In the genomic region with DNA sequence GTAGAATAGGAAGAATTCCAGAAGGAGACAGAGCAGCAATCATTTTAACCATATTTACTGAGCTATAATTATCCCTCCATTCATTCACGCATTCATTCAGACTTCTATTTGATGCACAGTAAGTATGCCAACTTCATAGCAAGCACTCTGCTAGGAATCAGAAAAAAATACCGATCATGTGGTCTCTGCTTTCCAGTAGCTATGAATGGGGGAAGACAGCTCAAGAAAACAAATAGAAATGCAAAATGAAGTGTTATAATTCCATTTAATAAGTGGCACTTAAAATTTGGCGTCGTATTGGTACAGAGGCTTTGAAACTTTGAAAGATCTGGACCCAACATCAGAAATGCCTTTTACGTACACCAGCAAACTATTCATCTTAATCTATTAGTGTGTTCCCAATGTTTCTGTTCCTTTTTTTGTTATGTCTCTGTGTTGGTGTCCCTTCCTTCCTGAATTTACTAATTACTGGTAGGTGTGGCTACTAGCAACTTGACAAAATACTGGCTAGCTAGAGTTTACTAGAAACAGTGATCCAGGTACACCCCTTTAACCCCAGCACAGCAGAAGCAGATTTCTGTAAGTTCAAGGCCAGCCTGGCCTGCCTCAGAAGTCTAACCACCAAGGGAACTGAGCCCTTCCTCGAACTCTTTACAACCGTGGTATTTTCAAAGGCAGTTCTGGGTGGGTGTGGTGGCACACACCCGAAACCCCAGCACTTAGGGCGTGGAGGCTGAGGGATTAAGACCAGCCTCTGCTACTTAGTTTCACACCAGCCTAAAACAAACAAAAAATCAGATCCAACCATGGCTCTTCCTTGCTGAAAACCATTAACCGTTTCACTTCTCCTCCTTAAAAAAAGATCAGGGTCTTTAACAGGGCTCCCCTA, we compare ENCODE assay signal across 8 mouse cellular contexts. TPM values are rescaled to one million over a fixed set of nuclear protein-coding genes. Genes with fewer than 3 reads are reported as not detected.
DNase-seq lines count a peak whose midpoint lies in the region; ATAC-seq and TF ChIP-seq lines count a peak whose summit lies in the region.

No protein-coding gene starts in this region.

- H3K4me2 ChIP-seq in lung, embryonic 14.5 days = peak overlapping the region; percentile 62
- H3K4me2 ChIP-seq in limb, embryonic 14.5 days (replicated peaks; ENCODE audit: low read depth, low read length, severe bottlenecking) = peak overlapping the region; percentile 68
- peak overlapping the region; percentile 75 for H3K4me2 ChIP-seq in neural tube, embryonic 14.5 days (ENCODE audit: low read depth, low read length)

- peaks cover 19% of the 10 kb centered on the region for H3K27me3 ChIP-seq in lung, embryonic 14.5 days (ENCODE audit: insufficient read depth, low read length)
- H3K27me3 ChIP-seq in erythroblast, embryonic 14.5 days (ENCODE audit: control insufficient read depth) = peaks cover 52% of the 10 kb centered on the region
- H3K27me3 ChIP-seq in limb, embryonic 14.5 days (ENCODE audit: control insufficient read depth, insufficient read depth, low read length) = peaks cover 22% of the 10 kb centered on the region; the same call in 1 of the 2 replicates
- no peaks in the 10 kb centered on the region for H3K27me3 ChIP-seq in neural tube, embryonic 14.5 days (ENCODE audit: control insufficient read depth, insufficient read depth, low read length)

- no peak overlapping the region for H3K27ac ChIP-seq in lung, embryonic 14.5 days (ENCODE audit: low read depth)
- no peak overlapping the region for H3K27ac ChIP-seq in limb, embryonic 14.5 days (replicated peaks; ENCODE audit: low read depth, low read length)
- H3K27ac ChIP-seq in neural tube, embryonic 14.5 days (ENCODE audit: low read depth, low read length) = no peak overlapping the region

- peak overlapping the region; percentile 95 for H3K4me3 ChIP-seq in lung, embryonic 14.5 days (ENCODE audit: low read depth, low read length)
- H3K4me3 ChIP-seq in erythroblast, embryonic 14.5 days (replicated peaks) = peak overlapping the region; percentile 90
- H3K4me3 ChIP-seq in limb, embryonic 14.5 days (replicated peaks; ENCODE audit: low read length) = peak overlapping the region; percentile 62
- H3K4me3 ChIP-seq in neural tube, embryonic 14.5 days (ENCODE audit: low read depth, low read length) = peak overlapping the region; percentile 63

- no peak for TF ChIP-seq CTCF in lung, embryonic 14.5 days (IDR thresholded peaks at IDR 0.05; ENCODE audit: low read depth)

- H3K9me3 ChIP-seq in lung, embryonic 14.5 days (ENCODE audit: low read depth, low read length) = no peaks in the 10 kb centered on the region
- peaks cover 7% of the 10 kb centered on the region for H3K9me3 ChIP-seq in erythroblast, embryonic 14.5 days (ENCODE audit: control insufficient read depth, low read length)
- H3K9me3 ChIP-seq in limb, embryonic 14.5 days (ENCODE audit: control insufficient read depth, low read length) = no peaks in the 10 kb centered on the region
- no peaks in the 10 kb centered on the region for H3K9me3 ChIP-seq in neural tube, embryonic 14.5 days (ENCODE audit: control insufficient read depth, low read length)

- H3K4me1 ChIP-seq in lung, embryonic 14.5 days (ENCODE audit: insufficient read depth) = peaks cover 17% of the 10 kb centered on the region
- H3K4me1 ChIP-seq in erythroblast, embryonic 14.5 days (ENCODE audit: control insufficient read depth) = peaks cover 50% of the 10 kb centered on the region
- peaks cover 23% of the 10 kb centered on the region for H3K4me1 ChIP-seq in limb, embryonic 14.5 days (ENCODE audit: control insufficient read depth, insufficient read depth, low read length)
- peaks cover 45% of the 10 kb centered on the region for H3K4me1 ChIP-seq in neural tube, embryonic 14.5 days (ENCODE audit: control insufficient read depth, insufficient read depth, low read length)

- ATAC-seq in lung, embryonic 14.5 days (ENCODE audit: insufficient read depth) = no peak
- no peak for ATAC-seq in limb, embryonic 14.5 days (ENCODE audit: low FRiP score, low read depth)
- no peak for ATAC-seq in neural tube, embryonic 14.5 days (ENCODE audit: low read depth)

- no peak for DNase-seq in lung, embryonic 14.5 days
- no peak for DNase-seq in lung, postnatal 25 days (ENCODE audit: low spot score)
- no peak for DNase-seq in limb, embryonic 14.5 days (ENCODE audit: low spot score)
- DNase-seq in gastrocnemius, adult 8-10 months (ENCODE audit: low spot score in 2 of 2) = no peak
- DNase-seq in right cerebral cortex, adult 2 months (ENCODE audit: low spot score in 2 of 2) = no peak
- DNase-seq in embryo, embryonic 10 days (ENCODE audit: low spot score) = no peak

- WGBS in lung, embryonic 14.5 days = 70% methylated on average over 10 of the region's 10 CpGs
- 71% methylated on average over 10 of the region's 10 CpGs for WGBS in limb, embryonic 14.5 days
- WGBS in neural tube, embryonic 14.5 days = 77% methylated on average over 10 of the region's 10 CpGs

- no peak for TF ChIP-seq POLR2A in limb, embryonic 14.5 days (IDR thresholded peaks at IDR 0.05; ENCODE audit: borderline replicate concordance, extremely low read depth, insufficient read depth, insufficient read length)

- H3K36me3 ChIP-seq in lung, embryonic 14.5 days (ENCODE audit: insufficient read depth) = no peaks in the 10 kb centered on the region
- peaks cover 28% of the 10 kb centered on the region for H3K36me3 ChIP-seq in erythroblast, embryonic 14.5 days (ENCODE audit: control insufficient read depth)
- H3K36me3 ChIP-seq in limb, embryonic 14.5 days (ENCODE audit: control insufficient read depth, insufficient read depth, low read length) = no peaks in the 10 kb centered on the region
- H3K36me3 ChIP-seq in neural tube, embryonic 14.5 days (ENCODE audit: control insufficient read depth, insufficient read depth, low read length) = no peaks in the 10 kb centered on the region

- H3K9ac ChIP-seq in lung, embryonic 14.5 days = no peak overlapping the region
- H3K9ac ChIP-seq in limb, embryonic 14.5 days (ENCODE audit: low read depth, low read length, severe bottlenecking) = no peak overlapping the region
- H3K9ac ChIP-seq in neural tube, embryonic 14.5 days (replicated peaks; ENCODE audit: low read depth, low read length) = no peak overlapping the region; the same call in 1 of the 2 replicates

RNA-seq across cellular contexts. Expression of gene Racgap1, which starts 0.8 kb away (rescaled TPM):
- polyA plus RNA-seq in lung, embryonic 14.5 days (2014; fragmentation: Nextera tagmentation; extraction: Ambion mirVana) = 153 and 157 TPM in 2 replicates
- 2.5 and 4.0 TPM in 2 replicates for polyA plus RNA-seq in erythroblast, embryonic 14.5 days (2012)
- 102 and 107 TPM in 2 replicates for polyA plus RNA-seq in limb, embryonic 14.5 days (2012; rRNA removed)
- polyA plus RNA-seq in limb, embryonic 14.5 days (2014; fragmentation: Nextera tagmentation; extraction: Ambion mirVana) = 82.1 and 92.4 TPM in 2 replicates
- polyA plus RNA-seq in neural tube, embryonic 14.5 days (2014; fragmentation: Nextera tagmentation; extraction: Ambion mirVana) = 45.9 and 65.6 TPM in 2 replicates
- 1 to 10 TPM in 2 of 4 experiments, under 1 TPM in 2; 0.31 to 2.4 (median 1.1) TPM for total RNA-seq in gastrocnemius, adult 8-10 months (2022)

RNA-seq across cellular contexts. Expression of gene Asic1, which starts 17.9 kb away (rescaled TPM):
- 0.54 and 0.83 TPM in 2 replicates for polyA plus RNA-seq in lung, embryonic 14.5 days (2014; fragmentation: Nextera tagmentation; extraction: Ambion mirVana)
- not detected in 2 replicates for polyA plus RNA-seq in erythroblast, embryonic 14.5 days (2012)
- polyA plus RNA-seq in limb, embryonic 14.5 days (2012; rRNA removed) = 3.4 TPM in 2 replicates
- polyA plus RNA-seq in limb, embryonic 14.5 days (2014; fragmentation: Nextera tagmentation; extraction: Ambion mirVana) = 1.4 and 1.9 TPM in 2 replicates
- 66.0 and 69.8 TPM in 2 replicates for polyA plus RNA-seq in neural tube, embryonic 14.5 days (2014; fragmentation: Nextera tagmentation; extraction: Ambion mirVana)
- total RNA-seq in gastrocnemius, adult 8-10 months (2022) = not detected

RNA-seq across cellular contexts. Expression of gene Smarcd1, which starts 49.7 kb away (rescaled TPM):
- polyA plus RNA-seq in lung, embryonic 14.5 days (2014; fragmentation: Nextera tagmentation; extraction: Ambion mirVana) = 52.5 and 63.5 TPM in 2 replicates
- polyA plus RNA-seq in erythroblast, embryonic 14.5 days (2012) = 1.9 and 2.0 TPM in 2 replicates
- polyA plus RNA-seq in limb, embryonic 14.5 days (2012; rRNA removed) = 77.1 and 93.5 TPM in 2 replicates
- polyA plus RNA-seq in limb, embryonic 14.5 days (2014; fragmentation: Nextera tagmentation; extraction: Ambion mirVana) = 41.9 and 49.2 TPM in 2 replicates
- polyA plus RNA-seq in neural tube, embryonic 14.5 days (2014; fragmentation: Nextera tagmentation; extraction: Ambion mirVana) = 110 TPM in 2 replicates
- total RNA-seq in gastrocnemius, adult 8-10 months (2022) = 1 to 10 TPM; 4.8 to 9.4 (median 7.2) TPM

RNA-seq across cellular contexts. Expression of gene Aqp6, which starts 51.0 kb away (rescaled TPM):
- polyA plus RNA-seq in lung, embryonic 14.5 days (2014; fragmentation: Nextera tagmentation; extraction: Ambion mirVana) = not detected in 2 replicates
- not detected in 2 replicates for polyA plus RNA-seq in erythroblast, embryonic 14.5 days (2012)
- 0.03 TPM in 1 of 2 replicates, not detected in the other for polyA plus RNA-seq in limb, embryonic 14.5 days (2012; rRNA removed)
- not detected in 2 replicates for polyA plus RNA-seq in limb, embryonic 14.5 days (2014; fragmentation: Nextera tagmentation; extraction: Ambion mirVana)
- polyA plus RNA-seq in neural tube, embryonic 14.5 days (2014; fragmentation: Nextera tagmentation; extraction: Ambion mirVana) = 1.4 and 1.6 TPM in 2 replicates
- not detected for total RNA-seq in gastrocnemius, adult 8-10 months (2022)

RNA-seq across cellular contexts. Expression of gene Gm17349, which starts 53.1 kb away (rescaled TPM):
- polyA plus RNA-seq in lung, embryonic 14.5 days (2014; fragmentation: Nextera tagmentation; extraction: Ambion mirVana) = not detected in 2 replicates
- 0.25 TPM in 1 of 2 replicates, not detected in the other for polyA plus RNA-seq in erythroblast, embryonic 14.5 days (2012)
- polyA plus RNA-seq in limb, embryonic 14.5 days (2012; rRNA removed) = 0.63 TPM in 1 of 2 replicates, not detected in the other
- not detected in 2 replicates for polyA plus RNA-seq in limb, embryonic 14.5 days (2014; fragmentation: Nextera tagmentation; extraction: Ambion mirVana)
- not detected in 2 replicates for polyA plus RNA-seq in neural tube, embryonic 14.5 days (2014; fragmentation: Nextera tagmentation; extraction: Ambion mirVana)
- 1 to 10 TPM in 1 of 4 experiments, not detected in 3; 1.3 TPM for total RNA-seq in gastrocnemius, adult 8-10 months (2022)

Comparison
In these comparisons a context has a peak if more than half of its experiments do, and no peak if none do; other contexts are left out.
1. RNA of gene Asic1, which starts 17.9 kb away (polyA plus RNA-seq): 66.0 to 69.8 TPM in neural tube, embryonic 14.5 days; 1.4 to 3.4 TPM in limb, embryonic 14.5 days, 0.54 to 0.83 TPM in lung, embryonic 14.5 days and not detected in erythroblast, embryonic 14.5 days; every median in the first group is over 10 times any median in the second.
2. RNA of gene Smarcd1, which starts 49.7 kb away (polyA plus RNA-seq): 110 TPM in neural tube, embryonic 14.5 days, 41.9 to 93.5 TPM in limb, embryonic 14.5 days and 52.5 to 63.5 TPM in lung, embryonic 14.5 days; 1.9 to 2.0 TPM in erythroblast, embryonic 14.5 days; every median in the first group is over 10 times any median in the second.
3. Peak in every context shown above with its lines, with median percentiles within 50 percentile points of each other: H3K4me2 ChIP-seq and H3K4me3 ChIP-seq.